Mouse (Mus musculus) thymus, postnatal 25 days (tissue): ENCODE measurements around the gene Tsc22d4.

Experiments used
- DNase-seq: peaks from one replicate; pipeline ENCODE4 v3.0.0; 2022

The Tsc22d4 gene

GRCm38 (mm10) chr5:137806158-137806557 lies 60.6 kb downstream of the Tsc22d4 start:
- DNase-seq: no peak

DNA sequence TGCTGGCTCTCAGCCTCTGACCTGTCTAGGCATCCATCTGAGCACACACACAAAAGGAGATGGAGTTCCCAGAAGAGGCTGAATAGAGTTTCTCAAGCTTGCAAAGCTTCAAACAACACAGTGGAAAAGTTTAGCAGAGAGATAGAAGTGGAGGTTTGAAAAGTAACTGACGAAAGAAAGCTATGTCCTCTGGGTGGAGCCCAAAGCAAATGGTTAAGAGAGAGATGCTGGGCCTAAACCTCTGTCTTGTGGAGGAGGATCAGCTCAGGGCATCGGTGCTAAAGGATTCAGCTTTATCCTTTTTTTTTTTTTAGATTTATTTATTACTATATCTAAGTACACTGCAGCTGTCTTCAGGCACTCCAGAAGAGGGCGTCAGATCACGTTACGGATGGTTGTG lies 62.8 kb downstream of the Tsc22d4 start:
- DNase-seq: no peak

DNA sequence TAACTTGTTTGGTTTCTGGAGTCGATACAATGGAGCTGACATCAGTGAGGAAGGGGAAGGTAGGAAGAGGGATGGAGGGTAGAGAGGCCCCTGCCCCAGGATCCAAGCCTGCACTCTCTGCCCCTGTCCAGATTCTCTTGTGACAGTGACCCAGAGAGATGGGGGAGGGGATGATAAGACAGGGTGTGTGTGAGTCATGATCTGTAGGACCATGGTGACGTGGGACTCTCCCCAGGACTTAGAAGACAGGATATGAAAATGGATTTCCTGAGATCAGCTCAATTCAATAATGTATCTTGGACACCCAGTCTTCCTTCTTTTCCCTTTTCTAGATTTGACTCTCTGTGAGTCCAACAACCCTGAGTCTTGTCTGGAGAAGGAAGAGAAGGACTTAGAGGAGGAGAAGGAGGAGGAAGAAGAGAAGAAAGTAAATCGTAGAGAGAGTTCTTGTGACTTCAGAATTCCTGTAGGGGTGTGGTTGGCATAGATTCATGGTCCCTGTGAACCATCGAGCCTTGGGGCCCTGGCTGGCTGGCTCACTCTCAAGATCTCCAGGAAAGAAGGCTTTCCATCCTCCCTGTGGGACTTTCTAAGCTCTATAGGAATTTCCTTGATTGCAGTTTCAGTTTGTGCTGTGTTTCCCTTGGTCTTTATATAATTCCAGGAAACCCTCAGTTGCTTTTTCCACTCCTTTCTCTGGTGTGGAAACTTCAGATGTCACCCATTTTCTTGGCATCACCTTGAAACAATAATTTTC lies 72.1 kb downstream of the Tsc22d4 start:
- no peak for DNase-seq
